Mouse (Mus musculus): ENCODE results near the gene Pmf1. TPM values are rescaled to one million over a fixed set of nuclear protein-coding genes. Genes with fewer than 3 reads are reported as not detected.

Gene Pmf1
- polyA plus RNA-seq, 1 experiment from 2014 or later, result 132 TPM

DNA sequence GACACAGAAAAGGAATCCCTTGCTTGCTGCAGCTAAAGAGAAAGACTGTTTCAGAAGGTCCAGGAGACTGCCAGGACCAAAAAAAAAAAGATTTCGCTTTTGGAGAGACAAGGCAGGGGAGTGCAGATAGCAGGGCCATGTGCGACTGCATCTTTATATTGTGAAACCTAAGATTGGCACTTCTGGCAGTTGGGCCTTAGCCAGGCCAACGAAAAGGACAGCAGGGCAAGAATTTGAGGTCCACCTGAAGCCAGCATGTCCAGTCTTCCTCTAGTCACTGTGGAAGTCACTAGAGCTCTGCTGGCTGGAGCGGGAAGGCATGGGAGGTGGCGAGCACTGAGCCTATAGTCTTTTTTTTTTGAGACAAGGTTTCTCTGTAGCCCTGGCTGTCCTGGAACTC lies 1.2 kb downstream of the Pmf1 start:
- DNase-seq (ENCODE audit: low spot score, missing footprints) (no peak), ATAC-seq (ENCODE audit: low FRiP score) (no peak)
- Histone ChIP-seq H3K36me3 (ENCODE audit: control insufficient read depth, insufficient read depth, low read length) (peaks cover 3% of the 10 kb centered on the region; the same call in 1 of the 2 replicates), H3K9me3 (ENCODE audit: control insufficient read depth, low read length) (no peaks in the 10 kb centered on the region), H3K4me1 (ENCODE audit: control insufficient read depth, insufficient read depth, low read length) (peaks cover 18% of the 10 kb centered on the region), H3K27ac (ENCODE audit: low read depth, low read length) (no peak overlapping the region), H3K9ac (ENCODE audit: low read length) (peak overlapping the region; percentile 80), H3K4me2 (peak overlapping the region; percentile 66), H3K27me3 (ENCODE audit: control insufficient read depth, insufficient read depth, low read length) (no peaks in the 10 kb centered on the region), H3K4me3 (ENCODE audit: low read depth, low read length) (peak overlapping the region; percentile 52)
- 66% methylated on average over 5 of the region's 5 CpGs for WGBS

DNA sequence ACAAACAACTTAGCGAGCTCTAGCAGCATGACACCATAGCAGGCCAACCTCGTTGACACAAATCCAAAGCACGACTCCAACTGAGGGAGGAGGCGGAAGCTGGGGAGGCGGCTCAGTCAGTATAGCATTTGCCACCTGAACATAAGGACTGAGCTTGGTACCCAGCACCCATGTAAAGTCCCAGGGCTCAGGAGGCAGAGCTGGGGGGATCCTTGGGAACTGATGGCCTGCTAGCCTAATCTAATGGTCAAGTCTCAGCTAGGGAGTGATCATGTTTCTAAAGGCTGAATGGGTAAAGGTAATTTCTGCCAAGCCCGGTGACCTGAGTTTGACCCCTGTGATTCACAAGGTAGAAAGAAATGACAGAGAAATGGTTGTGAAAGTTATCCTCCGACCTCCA lies 2.6 kb downstream of the Pmf1 start:
- Histone ChIP-seq H3K27me3 (ENCODE audit: control insufficient read depth, insufficient read depth, low read length) (no peaks in the 10 kb centered on the region), H3K4me1 (ENCODE audit: control insufficient read depth, insufficient read depth, low read length) (peaks cover 18% of the 10 kb centered on the region), H3K27ac (ENCODE audit: low read depth, low read length) (no peak overlapping the region), H3K9me3 (ENCODE audit: control insufficient read depth, low read length) (no peaks in the 10 kb centered on the region), H3K36me3 (ENCODE audit: control insufficient read depth, insufficient read depth, low read length) (peaks cover 5% of the 10 kb centered on the region; the same call in 1 of the 2 replicates), H3K9ac (ENCODE audit: low read length) (no peak overlapping the region), H3K4me2 (no peak overlapping the region), H3K4me3 (ENCODE audit: low read depth, low read length) (no peak overlapping the region)
- DNase-seq (ENCODE audit: low spot score, missing footprints) (no peak), ATAC-seq (ENCODE audit: low FRiP score) (no peak)
- WGBS, result 66% methylated on average over 7 of the region's 7 CpGs

DNA sequence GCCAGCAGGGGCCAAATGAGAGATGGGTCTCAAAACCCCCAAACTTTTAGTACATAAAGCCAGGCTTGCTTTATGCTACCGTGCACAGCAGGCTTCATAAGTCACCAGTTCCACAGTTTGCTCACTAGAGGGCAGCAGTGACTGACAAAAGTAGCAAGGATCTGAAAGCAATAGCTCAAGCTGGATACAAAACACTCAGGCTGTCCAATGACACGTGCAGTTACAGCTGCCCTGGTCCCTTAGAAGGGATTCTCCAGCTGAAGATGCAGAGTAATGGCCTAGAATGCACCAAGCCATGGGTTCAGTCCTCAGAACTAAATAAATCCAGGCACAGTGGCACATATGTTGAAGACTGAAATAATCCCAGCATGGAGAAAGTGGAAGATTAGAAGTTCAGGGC lies 3.0 kb downstream of the Pmf1 start:
- Histone ChIP-seq H3K9me3 (ENCODE audit: control insufficient read depth, low read length) (no peaks in the 10 kb centered on the region), H3K36me3 (ENCODE audit: control insufficient read depth, insufficient read depth, low read length) (peaks cover 3% of the 10 kb centered on the region; the same call in 1 of the 2 replicates), H3K27ac (ENCODE audit: low read depth, low read length) (no peak overlapping the region), H3K4me3 (ENCODE audit: low read depth, low read length) (no peak overlapping the region), H3K4me2 (no peak overlapping the region), H3K4me1 (ENCODE audit: control insufficient read depth, insufficient read depth, low read length) (peaks cover 18% of the 10 kb centered on the region), H3K27me3 (ENCODE audit: control insufficient read depth, insufficient read depth, low read length) (no peaks in the 10 kb centered on the region), H3K9ac (ENCODE audit: low read length) (no peak overlapping the region)
- 2% methylated on average over 2 of the region's 2 CpGs for WGBS
- ATAC-seq (ENCODE audit: low FRiP score), result no peak
- peak; percentile 95 for DNase-seq (ENCODE audit: low spot score, missing footprints)

DNA sequence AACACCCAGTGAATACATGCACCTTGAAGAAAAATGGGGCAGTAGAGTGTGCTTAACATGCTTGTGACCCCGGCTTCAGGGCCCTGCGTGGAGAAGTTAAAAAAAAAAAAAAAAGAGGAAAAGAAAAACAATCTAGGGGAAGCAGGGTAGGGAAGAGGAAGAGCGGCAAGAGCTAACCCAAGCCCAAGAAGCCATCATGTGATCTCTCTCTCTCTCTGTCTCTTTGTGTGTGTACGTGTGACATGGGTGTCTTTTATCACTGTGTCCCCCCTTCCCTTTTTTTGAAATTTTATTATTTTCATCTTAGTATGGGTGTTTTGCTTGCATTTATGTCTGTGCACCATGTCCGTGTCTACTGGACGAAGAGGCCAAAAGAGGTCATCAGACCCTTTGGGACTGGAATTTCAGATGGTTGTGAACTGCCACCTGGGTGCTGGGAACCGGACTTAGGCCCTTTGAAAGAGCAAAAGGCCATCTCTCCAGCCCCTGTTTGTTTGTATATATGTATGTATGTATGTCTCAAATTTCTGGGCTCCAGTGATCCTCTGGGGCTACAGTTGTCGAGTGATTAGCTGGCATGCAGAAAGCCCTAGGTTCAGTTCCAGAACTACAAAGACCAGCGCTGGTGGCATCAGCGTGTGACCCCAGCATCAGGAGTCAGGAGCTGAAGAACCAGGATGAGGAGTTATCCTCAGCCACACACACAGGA lies 6.5 kb downstream of the Pmf1 start:
- Histone ChIP-seq H3K4me3 (ENCODE audit: low read depth, low read length) (no peak overlapping the region), H3K36me3 (ENCODE audit: control insufficient read depth, insufficient read depth, low read length) (peaks cover 2% of the 10 kb centered on the region; the same call in 1 of the 2 replicates), H3K9me3 (ENCODE audit: control insufficient read depth, low read length) (no peaks in the 10 kb centered on the region), H3K4me1 (ENCODE audit: control insufficient read depth, insufficient read depth, low read length) (peaks cover 5% of the 10 kb centered on the region; the same call in 1 of the 2 replicates), H3K27ac (ENCODE audit: low read depth, low read length) (no peak overlapping the region), H3K9ac (ENCODE audit: low read length) (no peak overlapping the region), H3K27me3 (ENCODE audit: control insufficient read depth, insufficient read depth, low read length) (no peaks in the 10 kb centered on the region), H3K4me2 (no peak overlapping the region)
- no peak for DNase-seq (ENCODE audit: low spot score, missing footprints)
- no peak for ATAC-seq (ENCODE audit: low FRiP score)
- 94% methylated on average over 10 of the region's 10 CpGs for WGBS

DNA sequence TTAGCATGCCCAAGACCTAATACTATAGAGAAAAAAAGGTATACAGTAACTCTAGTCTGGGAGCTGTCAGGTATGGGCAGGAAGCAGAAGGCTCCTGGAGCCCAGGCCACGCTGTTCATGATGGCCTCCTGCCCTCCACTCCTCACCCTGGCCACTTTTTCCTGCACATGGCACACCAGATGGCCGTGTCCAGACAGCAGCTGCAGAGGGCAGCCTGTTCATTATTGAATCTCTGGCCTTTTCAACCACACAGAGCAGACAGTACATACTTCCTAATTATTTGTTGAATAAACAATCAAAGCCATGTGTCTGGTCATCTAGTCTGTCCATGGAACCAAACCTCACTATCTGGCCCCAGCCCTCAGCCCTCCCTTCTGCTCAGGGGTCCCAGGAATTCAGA lies 11.5 kb downstream of the Pmf1 start:
- Histone ChIP-seq H3K9ac (ENCODE audit: low read length) (no peak overlapping the region), H3K4me2 (no peak overlapping the region), H3K4me3 (ENCODE audit: low read depth, low read length) (no peak overlapping the region), H3K36me3 (ENCODE audit: control insufficient read depth, insufficient read depth, low read length) (peaks cover 3% of the 10 kb centered on the region; the same call in 1 of the 2 replicates), H3K9me3 (ENCODE audit: control insufficient read depth, low read length) (no peaks in the 10 kb centered on the region), H3K4me1 (ENCODE audit: control insufficient read depth, insufficient read depth, low read length) (no peaks in the 10 kb centered on the region), H3K27me3 (ENCODE audit: control insufficient read depth, insufficient read depth, low read length) (no peaks in the 10 kb centered on the region), H3K27ac (ENCODE audit: low read depth, low read length) (no peak overlapping the region)
- 91% methylated on average over 2 of the region's 2 CpGs for WGBS
- ATAC-seq (ENCODE audit: low FRiP score), result no peak
- DNase-seq (ENCODE audit: low spot score, missing footprints), result no peak

DNA sequence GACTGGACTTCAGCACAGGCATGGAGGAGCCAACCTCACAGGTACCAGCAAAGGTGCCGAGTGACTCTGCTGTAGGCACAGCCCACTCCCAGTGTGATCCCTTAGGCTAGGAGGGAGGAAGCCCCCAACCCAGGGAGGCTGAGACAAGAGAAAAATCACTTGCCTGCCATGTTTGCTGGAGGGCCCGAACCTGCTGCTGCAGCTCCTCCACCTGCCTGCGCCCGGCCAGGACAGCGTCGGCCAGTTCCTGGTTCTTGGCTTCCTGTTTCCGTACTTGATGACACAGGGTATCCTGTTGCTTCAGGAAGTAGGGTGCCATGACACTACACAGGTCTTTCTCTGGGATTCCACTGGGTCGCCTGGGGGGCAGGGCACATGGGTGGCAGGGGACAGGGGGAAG lies 14.4 kb downstream of the Pmf1 start:
- H3K4me2 ChIP-seq, result no peak overlapping the region

DNA sequence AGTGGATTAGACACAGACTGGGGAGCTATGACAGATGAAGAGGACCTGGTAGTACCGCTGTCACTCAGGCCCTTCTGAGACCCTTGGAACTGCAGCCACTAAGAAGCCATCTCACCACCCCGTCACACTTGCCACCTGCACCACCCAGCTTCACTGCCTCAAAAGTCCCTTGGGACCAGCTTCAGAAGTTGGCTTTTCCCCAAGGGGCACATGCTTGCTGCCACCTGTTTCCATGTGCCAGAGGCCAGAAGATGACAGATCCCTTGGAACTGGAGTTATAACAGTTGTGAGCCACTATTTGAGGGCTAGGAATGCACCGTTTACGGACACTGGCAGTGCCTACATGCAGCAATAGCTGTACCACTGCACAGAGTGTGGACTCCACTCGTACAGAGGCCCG lies 14.8 kb downstream of the Pmf1 start:
- DNase-seq (ENCODE audit: low spot score, missing footprints) (no peak), ATAC-seq (ENCODE audit: low FRiP score) (no peak)
- Histone ChIP-seq H3K4me2 (no peak overlapping the region), H3K27me3 (ENCODE audit: control insufficient read depth, insufficient read depth, low read length) (no peaks in the 10 kb centered on the region), H3K9ac (ENCODE audit: low read length) (no peak overlapping the region), H3K9me3 (ENCODE audit: control insufficient read depth, low read length) (no peaks in the 10 kb centered on the region; the same call in 1 of the 2 replicates), H3K27ac (ENCODE audit: low read depth, low read length) (no peak overlapping the region), H3K36me3 (ENCODE audit: control insufficient read depth, insufficient read depth, low read length) (0 out of 2 replicates have a peak, but pooled peaks cover 2% of the 10 kb centered on the region), H3K4me3 (ENCODE audit: low read depth, low read length) (no peak overlapping the region), H3K4me1 (ENCODE audit: control insufficient read depth, insufficient read depth, low read length) (no peaks in the 10 kb centered on the region)
- 95% methylated on average over 6 of the region's 6 CpGs for WGBS

More for the DNA sequence above, 14.4 kb downstream of the Pmf1 start:
- H3K4me3 ChIP-seq (ENCODE audit: low read depth, low read length), result no peak overlapping the region
- DNase-seq (ENCODE audit: low spot score, missing footprints), result no peak
- no peak overlapping the region for H3K9ac ChIP-seq (ENCODE audit: low read length)
- WGBS, result 89% methylated on average over 8 of the region's 8 CpGs
- no peak for ATAC-seq (ENCODE audit: low FRiP score)
- H3K9me3 ChIP-seq (ENCODE audit: control insufficient read depth, low read length), result no peaks in the 10 kb centered on the region
- no peaks in the 10 kb centered on the region for H3K4me1 ChIP-seq (ENCODE audit: control insufficient read depth, insufficient read depth, low read length)
- H3K36me3 ChIP-seq (ENCODE audit: control insufficient read depth, insufficient read depth, low read length), result 0 out of 2 replicates have a peak, but pooled peaks cover 2% of the 10 kb centered on the region
- no peak overlapping the region for H3K27ac ChIP-seq (ENCODE audit: low read depth, low read length)
- H3K27me3 ChIP-seq (ENCODE audit: control insufficient read depth, insufficient read depth, low read length), result no peaks in the 10 kb centered on the region

DNA sequence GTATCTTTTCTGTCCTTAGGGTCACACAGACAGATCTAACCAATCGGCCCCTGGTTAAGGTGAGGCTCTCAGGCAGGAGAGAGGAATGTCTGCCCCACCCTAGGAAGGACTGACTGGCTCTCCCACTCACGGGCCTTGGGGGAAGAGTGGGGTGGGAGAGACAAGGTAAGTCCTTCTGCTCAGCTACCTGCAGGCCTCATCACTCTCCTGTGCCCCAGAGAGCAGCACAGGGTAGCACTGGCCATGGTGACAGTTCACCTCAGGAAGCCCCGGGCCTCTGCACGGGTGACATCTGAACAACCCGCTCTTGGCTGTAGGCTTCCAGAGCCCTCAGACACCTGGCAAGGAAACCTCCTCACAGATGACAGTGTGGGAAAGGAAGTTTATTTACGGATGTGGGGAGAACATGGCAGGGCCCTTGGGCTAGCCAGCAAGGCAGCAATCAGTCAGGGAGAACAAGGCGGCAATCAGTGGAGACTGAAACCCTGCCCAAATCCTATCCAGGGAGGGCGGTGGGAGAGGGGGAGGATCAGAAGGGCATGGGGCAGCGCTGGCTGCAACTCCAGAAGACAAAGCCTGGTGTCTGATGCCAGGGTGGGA lies 16.3 kb downstream of the Pmf1 start:
- Histone ChIP-seq H3K4me1 (ENCODE audit: control insufficient read depth, insufficient read depth, low read length) (no peaks in the 10 kb centered on the region), H3K9ac (ENCODE audit: low read length) (no peak overlapping the region), H3K27ac (ENCODE audit: low read depth, low read length) (no peak overlapping the region), H3K9me3 (ENCODE audit: control insufficient read depth, low read length) (no peaks in the 10 kb centered on the region; the same call in 1 of the 2 replicates), H3K4me2 (no peak overlapping the region), H3K36me3 (ENCODE audit: control insufficient read depth, insufficient read depth, low read length) (0 out of 2 replicates have a peak, but pooled peaks cover 2% of the 10 kb centered on the region), H3K4me3 (ENCODE audit: low read depth, low read length) (no peak overlapping the region), H3K27me3 (ENCODE audit: control insufficient read depth, insufficient read depth, low read length) (no peaks in the 10 kb centered on the region)
- ATAC-seq (ENCODE audit: low FRiP score) (no peak), DNase-seq (ENCODE audit: low spot score, missing footprints) (no peak)
- WGBS, result 91% methylated on average over 9 of the region's 9 CpGs

DNA sequence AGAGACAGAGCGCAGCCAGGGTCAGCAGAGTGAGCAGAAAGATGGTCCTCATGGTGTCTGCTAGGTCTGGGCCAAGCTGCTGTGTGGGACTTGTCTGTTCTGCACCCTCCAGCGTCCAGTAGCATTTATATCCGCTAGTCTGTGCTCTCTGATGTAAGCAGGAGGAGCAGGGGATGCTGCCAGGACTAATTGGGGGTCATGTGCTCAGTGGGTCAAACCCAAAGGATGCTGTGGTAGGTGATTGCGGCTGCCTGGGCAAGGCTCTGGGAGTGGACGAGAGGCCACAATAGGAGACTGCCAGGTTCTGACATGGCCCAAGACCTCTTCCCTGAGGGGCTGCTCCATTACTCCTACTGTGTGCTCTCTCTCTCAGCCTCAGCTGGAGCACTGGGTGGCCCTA lies 25.8 kb downstream of the Pmf1 start, which contains the start of gene Bglap:
Gene Bglap, minus strand, starts transcription at position 101 of the 400 bp plus-strand sequence.
- no peak within 1 kb of the TSS for H3K27ac ChIP-seq (ENCODE audit: low read depth, low read length)
- no peaks in the 10 kb centered on the region for H3K27me3 ChIP-seq (ENCODE audit: control insufficient read depth, insufficient read depth, low read length)
- H3K9ac ChIP-seq (ENCODE audit: low read length), result no peak within 1 kb of the TSS
- no peak within 1 kb of the TSS for H3K4me2 ChIP-seq
- DNase-seq (ENCODE audit: low spot score, missing footprints), result no peak
- no peaks in the 10 kb centered on the region for H3K9me3 ChIP-seq (ENCODE audit: control insufficient read depth, low read length)
- 82% methylated on average over 5 of the region's 5 CpGs for WGBS
- H3K4me3 ChIP-seq (ENCODE audit: low read depth, low read length), result no peak within 1 kb of the TSS
- H3K4me1 ChIP-seq (ENCODE audit: control insufficient read depth, insufficient read depth, low read length), result peaks cover 2% of the 10 kb centered on the region; the same call in 1 of the 2 replicates
- ATAC-seq (ENCODE audit: low FRiP score), result no peak
- no peaks in the 10 kb centered on the region for H3K36me3 ChIP-seq (ENCODE audit: control insufficient read depth, insufficient read depth, low read length)
